Mouse (Mus musculus): ENCODE results near the gene Rtp2. TPM values are rescaled to one million over a fixed set of nuclear protein-coding genes. Genes with fewer than 3 reads are reported as not detected.

Gene Rtp2
- polyA plus RNA-seq, 1 experiment from 2014 or later = not detected

GRCm38 (mm10) chr16:23972126-23972740 lies 40.0 kb upstream of the Rtp2 start:
- H3K27me3 ChIP-seq (replicated peaks; ENCODE audit: control insufficient read depth, insufficient read depth, low read length) = no peaks in the 10 kb centered on the region
- no peaks in the 10 kb centered on the region for H3K9me3 ChIP-seq (ENCODE audit: control insufficient read depth, low read length)
- H3K4me3 ChIP-seq (ENCODE audit: low read length) = peak overlapping the region; percentile 27
- H3K27ac ChIP-seq (ENCODE audit: low read length) = peak overlapping the region; percentile 10; the same call in 1 of the 2 replicates
- 67% methylated on average over 20 of the region's 20 CpGs for WGBS
- peak overlapping the region; percentile 53 for H3K9ac ChIP-seq (ENCODE audit: low read depth, low read length)
- 0 out of 2 replicates have a peak overlapping the region, but pooled peaks have one; percentile 9 for H3K4me2 ChIP-seq (ENCODE audit: low read depth, low read length)
- H3K4me1 ChIP-seq (ENCODE audit: control insufficient read depth, insufficient read depth, low read length) = peaks cover 5% of the 10 kb centered on the region; the same call in 1 of the 2 replicates
- H3K36me3 ChIP-seq (ENCODE audit: control insufficient read depth, insufficient read depth, low read length) = peaks cover 11% of the 10 kb centered on the region
- ATAC-seq = peak; percentile 91

- no peaks in the 10 kb centered on the region for H3K27me3 ChIP-seq (replicated peaks; ENCODE audit: control insufficient read depth, insufficient read depth, low read length)
- no peak overlapping the region for H3K4me3 ChIP-seq (ENCODE audit: low read length)
- H3K4me2 ChIP-seq (ENCODE audit: low read depth, low read length) = no peak overlapping the region
- no peak overlapping the region for H3K27ac ChIP-seq (ENCODE audit: low read length)
- no peak overlapping the region for H3K9ac ChIP-seq (ENCODE audit: low read depth, low read length)
- no peaks in the 10 kb centered on the region for H3K9me3 ChIP-seq (ENCODE audit: control insufficient read depth, low read length)
- H3K4me1 ChIP-seq (ENCODE audit: control insufficient read depth, insufficient read depth, low read length) = peaks cover 5% of the 10 kb centered on the region; the same call in 1 of the 2 replicates
- H3K36me3 ChIP-seq (ENCODE audit: control insufficient read depth, insufficient read depth, low read length) = peaks cover 11% of the 10 kb centered on the region
- 67% methylated on average over 14 of the region's 14 CpGs for WGBS
- ATAC-seq = peak; percentile 45; the same call in 1 of the 2 replicates
Measured at GRCm38 (mm10) chr16:23969919-23970318, 37.7 kb upstream of the Rtp2 start.

- no peak for ATAC-seq
- no peak overlapping the region for H3K27ac ChIP-seq (ENCODE audit: low read length)
- H3K36me3 ChIP-seq (ENCODE audit: control insufficient read depth, insufficient read depth, low read length) = peaks cover 11% of the 10 kb centered on the region
- peaks cover 5% of the 10 kb centered on the region; the same call in 1 of the 2 replicates for H3K4me1 ChIP-seq (ENCODE audit: control insufficient read depth, insufficient read depth, low read length)
- H3K4me2 ChIP-seq (ENCODE audit: low read depth, low read length) = no peak overlapping the region
- no peak overlapping the region for H3K9ac ChIP-seq (ENCODE audit: low read depth, low read length)
- WGBS = 91% methylated on average over 4 of the region's 4 CpGs
- no peaks in the 10 kb centered on the region for H3K27me3 ChIP-seq (replicated peaks; ENCODE audit: control insufficient read depth, insufficient read depth, low read length)
- H3K4me3 ChIP-seq (ENCODE audit: low read length) = no peak overlapping the region
- no peaks in the 10 kb centered on the region for H3K9me3 ChIP-seq (ENCODE audit: control insufficient read depth, low read length)
Measured at GRCm38 (mm10) chr16:23968888-23969287, 36.7 kb upstream of the Rtp2 start.

- Histone ChIP-seq H3K9me3 (ENCODE audit: control insufficient read depth, low read length) (no peaks in the 10 kb centered on the region), H3K4me1 (ENCODE audit: control insufficient read depth, insufficient read depth, low read length) (peaks cover 5% of the 10 kb centered on the region; the same call in 1 of the 2 replicates), H3K4me3 (ENCODE audit: low read length) (no peak overlapping the region), H3K9ac (ENCODE audit: low read depth, low read length) (no peak overlapping the region), H3K27me3 (replicated peaks; ENCODE audit: control insufficient read depth, insufficient read depth, low read length) (no peaks in the 10 kb centered on the region), H3K4me2 (ENCODE audit: low read depth, low read length) (no peak overlapping the region), H3K36me3 (ENCODE audit: control insufficient read depth, insufficient read depth, low read length) (peaks cover 11% of the 10 kb centered on the region), H3K27ac (ENCODE audit: low read length) (no peak overlapping the region)
- WGBS = 85% methylated on average over 7 of the region's 7 CpGs
- ATAC-seq = no peak
Measured at GRCm38 (mm10) chr16:23967301-23967700, 35.1 kb upstream of the Rtp2 start.

- H3K27me3 ChIP-seq (replicated peaks; ENCODE audit: control insufficient read depth, insufficient read depth, low read length) = no peaks in the 10 kb centered on the region
- no peak for ATAC-seq
- WGBS = 90% methylated on average over 14 of the region's 14 CpGs
- H3K9ac ChIP-seq (ENCODE audit: low read depth, low read length) = no peak overlapping the region
- H3K9me3 ChIP-seq (ENCODE audit: control insufficient read depth, low read length) = no peaks in the 10 kb centered on the region
- peaks cover 11% of the 10 kb centered on the region for H3K36me3 ChIP-seq (ENCODE audit: control insufficient read depth, insufficient read depth, low read length)
- H3K4me3 ChIP-seq (ENCODE audit: low read length) = no peak overlapping the region
- no peak overlapping the region for H3K27ac ChIP-seq (ENCODE audit: low read length)
- H3K4me1 ChIP-seq (ENCODE audit: control insufficient read depth, insufficient read depth, low read length) = 0 out of 2 replicates have a peak, but pooled peaks cover 3% of the 10 kb centered on the region
- no peak overlapping the region for H3K4me2 ChIP-seq (ENCODE audit: low read depth, low read length)
Measured at GRCm38 (mm10) chr16:23966066-23966465, 33.9 kb upstream of the Rtp2 start.

GRCm38 (mm10) chr16:23964706-23965367 lies 32.6 kb upstream of the Rtp2 start:
- no peak for ATAC-seq
- no peak overlapping the region for H3K27ac ChIP-seq (ENCODE audit: low read length)
- WGBS = 78% methylated on average over 14 of the region's 14 CpGs
- H3K4me1 ChIP-seq (ENCODE audit: control insufficient read depth, insufficient read depth, low read length) = no peaks in the 10 kb centered on the region
- H3K36me3 ChIP-seq (ENCODE audit: control insufficient read depth, insufficient read depth, low read length) = peaks cover 11% of the 10 kb centered on the region
- H3K9ac ChIP-seq (ENCODE audit: low read depth, low read length) = no peak overlapping the region
- no peak overlapping the region for H3K4me3 ChIP-seq (ENCODE audit: low read length)
- no peaks in the 10 kb centered on the region for H3K9me3 ChIP-seq (ENCODE audit: control insufficient read depth, low read length)
- H3K4me2 ChIP-seq (ENCODE audit: low read depth, low read length) = no peak overlapping the region
- no peaks in the 10 kb centered on the region for H3K27me3 ChIP-seq (replicated peaks; ENCODE audit: control insufficient read depth, insufficient read depth, low read length)

GRCm38 (mm10) chr16:23963896-23964668 lies 31.9 kb upstream of the Rtp2 start:
- Histone ChIP-seq H3K27me3 (replicated peaks; ENCODE audit: control insufficient read depth, insufficient read depth, low read length) (no peaks in the 10 kb centered on the region), H3K36me3 (ENCODE audit: control insufficient read depth, insufficient read depth, low read length) (peaks cover 11% of the 10 kb centered on the region), H3K9ac (ENCODE audit: low read depth, low read length) (no peak overlapping the region), H3K4me1 (ENCODE audit: control insufficient read depth, insufficient read depth, low read length) (no peaks in the 10 kb centered on the region), H3K4me3 (ENCODE audit: low read length) (no peak overlapping the region), H3K4me2 (ENCODE audit: low read depth, low read length) (no peak overlapping the region), H3K9me3 (ENCODE audit: control insufficient read depth, low read length) (no peaks in the 10 kb centered on the region), H3K27ac (ENCODE audit: low read length) (no peak overlapping the region)
- no peak for ATAC-seq
- 81% methylated on average over 22 of the region's 22 CpGs for WGBS

DNA sequence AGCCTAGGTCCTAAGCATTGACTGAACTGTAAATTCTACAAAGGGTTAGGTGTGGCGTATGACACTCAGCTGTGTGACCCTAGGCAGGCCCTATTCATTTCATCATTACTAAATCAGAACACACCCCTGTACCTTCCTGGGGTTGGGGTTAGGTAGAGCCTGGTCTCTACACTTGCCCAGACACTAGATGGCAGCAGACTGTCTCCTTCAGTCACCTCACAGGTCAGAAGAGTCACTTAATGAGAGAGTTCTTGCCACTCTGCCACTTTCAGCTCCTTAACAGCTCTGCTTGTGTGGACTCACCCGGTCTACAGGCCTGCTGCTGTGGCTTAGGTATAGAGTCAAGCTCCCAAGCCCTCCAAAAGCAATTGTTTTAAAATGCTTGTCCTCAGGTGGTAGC lies 30.2 kb upstream of the Rtp2 start:
- Histone ChIP-seq H3K9me3 (ENCODE audit: control insufficient read depth, low read length) (no peaks in the 10 kb centered on the region), H3K36me3 (ENCODE audit: control insufficient read depth, insufficient read depth, low read length) (0 out of 2 replicates have a peak, but pooled peaks cover 1% of the 10 kb centered on the region), H3K4me1 (ENCODE audit: control insufficient read depth, insufficient read depth, low read length) (no peaks in the 10 kb centered on the region), H3K27ac (ENCODE audit: low read length) (no peak overlapping the region), H3K4me2 (ENCODE audit: low read depth, low read length) (no peak overlapping the region), H3K4me3 (ENCODE audit: low read length) (no peak overlapping the region), H3K9ac (ENCODE audit: low read depth, low read length) (no peak overlapping the region), H3K27me3 (replicated peaks; ENCODE audit: control insufficient read depth, insufficient read depth, low read length) (no peaks in the 10 kb centered on the region)
- WGBS = 80% methylated on average over 2 of the region's 2 CpGs
- ATAC-seq = peak; percentile 46; the same call in 1 of the 2 replicates

DNA sequence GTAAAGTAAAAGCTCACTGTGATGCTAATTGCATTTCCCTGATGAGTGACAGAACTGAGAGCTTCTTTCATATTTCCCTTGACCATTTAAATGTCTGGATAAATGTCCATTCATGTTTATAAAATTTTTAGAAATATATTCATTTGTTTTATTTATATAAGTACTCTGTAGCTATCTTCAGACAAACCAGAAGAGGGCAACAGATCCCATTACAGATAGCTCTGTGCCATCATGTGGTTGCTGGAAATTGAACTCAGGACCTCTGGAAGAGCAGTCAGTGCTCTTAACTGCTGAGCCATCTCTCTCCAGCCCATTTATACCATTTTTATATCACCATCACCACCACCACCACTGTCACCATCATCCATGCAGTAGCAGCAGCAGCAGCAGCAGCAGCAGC lies 26.7 kb upstream of the Rtp2 start:
- Histone ChIP-seq H3K27ac (ENCODE audit: low read length) (no peak overlapping the region), H3K36me3 (ENCODE audit: control insufficient read depth, insufficient read depth, low read length) (no peaks in the 10 kb centered on the region), H3K4me3 (ENCODE audit: low read length) (no peak overlapping the region), H3K9ac (ENCODE audit: low read depth, low read length) (no peak overlapping the region), H3K27me3 (replicated peaks; ENCODE audit: control insufficient read depth, insufficient read depth, low read length) (no peaks in the 10 kb centered on the region), H3K9me3 (ENCODE audit: control insufficient read depth, low read length) (no peaks in the 10 kb centered on the region), H3K4me2 (ENCODE audit: low read depth, low read length) (no peak overlapping the region), H3K4me1 (ENCODE audit: control insufficient read depth, insufficient read depth, low read length) (no peaks in the 10 kb centered on the region)
- ATAC-seq = no peak

All from intestine, embryonic 16.5 days (tissue).